Comparison of ENCODE assay signal across 7 mouse cellular contexts in genomic region chr10:68276350-68276975, GRCm38 (mm10). TPM values are rescaled to one million over a fixed set of nuclear protein-coding genes. Genes with fewer than 3 reads are reported as not detected.
DNase-seq lines count a peak whose midpoint lies in the region; ATAC-seq and TF ChIP-seq lines count a peak whose summit lies in the region.

No protein-coding gene starts in this region.

- peak overlapping the region; percentile 76 for H3K4me3 ChIP-seq in intestine, embryonic 16.5 days (ENCODE audit: low read length)
- peak overlapping the region; percentile 74 for H3K4me3 ChIP-seq in limb, embryonic 10.5 days
- peak overlapping the region; percentile 42 for H3K4me3 ChIP-seq in midbrain, embryonic 11.5 days (ENCODE audit: low read depth, low read length)
- peak overlapping the region; percentile 71 for H3K4me3 ChIP-seq in small intestine, adult 2 months (ENCODE audit: low read depth, low read length)

- no peak for TF ChIP-seq CTCF in small intestine, adult 2 months (IDR thresholded peaks at IDR 0.05; ENCODE audit: extremely low read depth, insufficient read length, insufficient replicate concordance, low read depth, low read length)

- no peaks in the 10 kb centered on the region for H3K27me3 ChIP-seq in intestine, embryonic 16.5 days (replicated peaks; ENCODE audit: control insufficient read depth, insufficient read depth, low read length)
- no peaks in the 10 kb centered on the region for H3K27me3 ChIP-seq in limb, embryonic 10.5 days (ENCODE audit: low read depth, poor library complexity, severe bottlenecking)
- H3K27me3 ChIP-seq in midbrain, embryonic 11.5 days (ENCODE audit: control insufficient read depth, insufficient read depth, low read length) = peaks cover 2% of the 10 kb centered on the region; the same call in 1 of the 2 replicates
- H3K27me3 ChIP-seq in small intestine, adult 2 months (ENCODE audit: control insufficient read depth, insufficient read depth, low read length) = no peaks in the 10 kb centered on the region

- no peaks in the 10 kb centered on the region for H3K36me3 ChIP-seq in intestine, embryonic 16.5 days (ENCODE audit: control insufficient read depth, insufficient read depth, low read length)
- peaks cover 28% of the 10 kb centered on the region for H3K36me3 ChIP-seq in limb, embryonic 10.5 days
- H3K36me3 ChIP-seq in midbrain, embryonic 11.5 days (ENCODE audit: control insufficient read depth, insufficient read depth, low read length) = no peaks in the 10 kb centered on the region
- H3K36me3 ChIP-seq in small intestine, adult 2 months (ENCODE audit: control insufficient read depth, insufficient read depth, low read length) = no peaks in the 10 kb centered on the region

- WGBS in intestine, embryonic 16.5 days = under 1% methylated on average over 29 of the region's 29 CpGs
- under 1% methylated on average over 29 of the region's 29 CpGs for WGBS in limb, embryonic 10.5 days
- WGBS in midbrain, embryonic 11.5 days = under 1% methylated on average over 29 of the region's 29 CpGs
- under 1% methylated on average over 29 of the region's 29 CpGs for WGBS in small intestine, adult 2 months

- peak overlapping the region; percentile 73 for H3K4me2 ChIP-seq in intestine, embryonic 16.5 days (ENCODE audit: low read depth, low read length)
- peak overlapping the region; percentile 67 for H3K4me2 ChIP-seq in midbrain, embryonic 11.5 days

- peak; percentile 85 for ATAC-seq in intestine, embryonic 16.5 days
- peak; percentile 62 for ATAC-seq in midbrain, embryonic 11.5 days (ENCODE audit: low FRiP score)

- 0 out of 2 replicates have a peak, but pooled peaks have one; percentile 30 for TF ChIP-seq POLR2A in small intestine, adult 2 months (IDR thresholded peaks at IDR 0.05; ENCODE audit: low read depth, low read length)

- H3K9me3 ChIP-seq in intestine, embryonic 16.5 days (ENCODE audit: control insufficient read depth, low read length) = no peaks in the 10 kb centered on the region
- H3K9me3 ChIP-seq in limb, embryonic 10.5 days (replicated peaks) = no peaks in the 10 kb centered on the region
- no peaks in the 10 kb centered on the region for H3K9me3 ChIP-seq in midbrain, embryonic 11.5 days (ENCODE audit: control insufficient read depth, low read length)

- peak overlapping the region; percentile 94 for H3K27ac ChIP-seq in intestine, embryonic 16.5 days (ENCODE audit: low read length)
- H3K27ac ChIP-seq in limb, embryonic 10.5 days = peak overlapping the region; percentile 91
- no peak overlapping the region; the same call in 1 of the 2 replicates for H3K27ac ChIP-seq in midbrain, embryonic 11.5 days (ENCODE audit: low read depth, low read length)
- peak overlapping the region; percentile 90 for H3K27ac ChIP-seq in small intestine, adult 2 months (ENCODE audit: insufficient read depth, low read depth, low read length)

- H3K4me1 ChIP-seq in intestine, embryonic 16.5 days (ENCODE audit: control insufficient read depth, insufficient read depth, low read length) = 0 out of 2 replicates have a peak, but pooled peaks cover 4% of the 10 kb centered on the region
- H3K4me1 ChIP-seq in limb, embryonic 10.5 days = peaks cover 35% of the 10 kb centered on the region
- peaks cover 8% of the 10 kb centered on the region; the same call in 1 of the 2 replicates for H3K4me1 ChIP-seq in midbrain, embryonic 11.5 days (ENCODE audit: control insufficient read depth, insufficient read depth, low read length)
- no peaks in the 10 kb centered on the region for H3K4me1 ChIP-seq in small intestine, adult 2 months (ENCODE audit: control insufficient read depth, insufficient read depth, insufficient read length, low read length)

- DNase-seq in adrenal gland, adult 2 months = peak; percentile 90
- DNase-seq in embryo, embryonic 10.5 days (ENCODE audit: low spot score) = peak; percentile 88
- DNase-seq in gastrocnemius, postnatal 4 days (ENCODE audit: low spot score in 2 of 2) = peak; percentile 49 to 72
- peak; percentile 85 for DNase-seq in limb, embryonic 10.5 days (ENCODE audit: low spot score)
- peak; percentile 98 for DNase-seq in midbrain, embryonic 11.5 days (ENCODE audit: low spot score, missing footprints)

- H3K9ac ChIP-seq in intestine, embryonic 16.5 days (ENCODE audit: low read depth, low read length) = peak overlapping the region; percentile 82
- H3K9ac ChIP-seq in midbrain, embryonic 11.5 days (ENCODE audit: low read length) = peak overlapping the region; percentile 64

RNA-seq across cellular contexts. Expression of gene Arid5b, which starts 2.1 kb away (rescaled TPM):
- 10 to 100 TPM; 19.8 to 25.1 TPM for total RNA-seq in adrenal gland, adult 2 months (2021)
- 3.2 and 6.2 TPM in 2 replicates for polyA plus RNA-seq in adrenal gland, adult 2 months (2012; rRNA removed)
- total RNA-seq in gastrocnemius, postnatal 4 days (2021) = 10 to 100 TPM; 36.1 to 36.9 TPM
- polyA plus RNA-seq in intestine, embryonic 16.5 days (2015; fragmentation: Nextera tagmentation; extraction: Ambion mirVana) = 22.6 and 27.0 TPM in 2 replicates
- polyA plus RNA-seq in limb, embryonic 10.5 days (2016; fragmentation: Nextera tagmentation; extraction: Ambion mirVana) = 21.7 and 32.9 TPM in 2 replicates
- polyA plus RNA-seq in midbrain, embryonic 11.5 days (2014; fragmentation: Nextera tagmentation; extraction: Ambion mirVana) = 13.4 and 13.9 TPM in 2 replicates
- 1.4 and 3.3 TPM in 2 replicates for polyA plus RNA-seq in small intestine, adult 2 months (2012; rRNA removed)
